Mouse (Mus musculus) small intestine, adult 2 months (tissue): ENCODE results near the gene Timm10.
A peak's percentile ranks its signal among the peaks of the same experiment; 100 is the strongest.

ENCODE experiments used
- CTCF ChIP-seq: fragments of 200-500 bp; IDR thresholded peaks from 2 replicates; pipeline ENCODE4 v1.5.1; 2012; ENCODE audit warnings: low read depth, mild to moderate bottlenecking, control low read depth, inconsistent platforms, low read length, moderate library complexity, mixed read lengths; ENCODE audit not compliant: insufficient replicate concordance, insufficient read length; ENCODE audit errors: extremely low read depth
- POLR2A ChIP-seq: fragments of 200-500 bp; IDR thresholded peaks from 2 replicates; pipeline ENCODE4 v1.6.1; 2012; ENCODE audit warnings: low read depth, mild to moderate bottlenecking, control low read depth, inconsistent platforms, low read length, moderate library complexity

GRCm38 (mm10) chr2:84827283-84827920 lies 605 bp downstream of the Timm10 start:
- no peak for TF ChIP-seq CTCF
- TF ChIP-seq POLR2A = peak; percentile 15; the same call in 1 of the 2 replicates
